Mouse (Mus musculus) C2C12 (cell line): ENCODE measurements around the gene Orai3. TPM values are rescaled to one million over a fixed set of nuclear protein-coding genes. Genes with fewer than 3 reads are reported as not detected.
"Not testable (repeated sequence)": the region's sequence is repeated elsewhere in the genome, so short reads cannot be mapped to it uniquely, and the experiment has no call there.

Source experiments
- H3K27me3 ChIP-seq: one replicate; pipeline ENCODE4 v1.6.1; 2011; ENCODE audit not compliant: control insufficient read depth, insufficient read depth, insufficient read length
- H3K36me3 ChIP-seq: one replicate; pipeline ENCODE4 v1.6.1; 2011; ENCODE audit not compliant: control insufficient read depth, insufficient read depth
- H3K4me3 ChIP-seq: one replicate; pipeline ENCODE4 v1.5.1; 2011; ENCODE audit warnings: mild to moderate bottlenecking, control low read depth; ENCODE audit not compliant: poor library complexity, insufficient read depth, severe bottlenecking
- H3K79me2 ChIP-seq: one replicate; pipeline ENCODE4 v1.6.1; 2011; ENCODE audit not compliant: control insufficient read depth, insufficient read depth
- H3K79me3 ChIP-seq: one replicate; pipeline ENCODE4 v1.6.1; 2011; ENCODE audit warnings: low read depth, control low read depth
- H3ac ChIP-seq: one replicate; pipeline ENCODE3; 2011; ENCODE audit warnings: low read depth; ENCODE audit not compliant: control insufficient read depth, insufficient read length
- CEBPB ChIP-seq: IDR thresholded peaks from one replicate; pipeline ENCODE4 v1.6.1; 2011; ENCODE audit warnings: low read depth, mild to moderate bottlenecking, control low read depth, moderate library complexity
- CTCF ChIP-seq: IDR thresholded peaks from one replicate; pipeline ENCODE4 v1.5.1; 2011; ENCODE audit not compliant: control insufficient read depth, insufficient read depth, insufficient read length
- FOSL1 ChIP-seq: IDR thresholded peaks from one replicate; pipeline ENCODE4 v1.8.0; 2011; ENCODE audit warnings: mild to moderate bottlenecking, low read length; ENCODE audit not compliant: poor library complexity, insufficient read depth, severe bottlenecking
- MAX ChIP-seq: IDR thresholded peaks from one replicate; pipeline ENCODE4 v1.6.1; 2011; ENCODE audit warnings: mild to moderate bottlenecking, control low read depth
- MYOD1 ChIP-seq: IDR thresholded peaks from one replicate; pipeline ENCODE4 v1.6.1; 2011; ENCODE audit warnings: low read depth; ENCODE audit not compliant: control insufficient read depth, insufficient read length
- MYOG ChIP-seq: IDR thresholded peaks from one replicate; pipeline ENCODE4 v1.6.1; 2011; ENCODE audit not compliant: control insufficient read depth, insufficient read length; ENCODE audit errors: extremely low read depth
- USF1 ChIP-seq: IDR thresholded peaks from one replicate; pipeline ENCODE4 v1.6.1; 2011; ENCODE audit warnings: low read depth, mild to moderate bottlenecking, control low read depth, moderate library complexity
- polyA plus RNA-seq: library from polyadenylated mRNA; unstranded; fragments of >200 nt; fragmentation: generic; extraction: Trizol; gene quantifications from one replicate; pipeline ENCODE4 v1.2.1, GENCODE M21; 2012; ENCODE audit warnings: missing spikeins

Orai3 gene
- polyA plus RNA-seq, 1 experiment = 15.0 TPM

GRCm38 (mm10) chr7:127773664-127774384 lies 4.2 kb downstream of the Orai3 start:
- Histone ChIP-seq H3K79me2 (peaks cover 25% of the 10 kb centered on the region), H3K4me3 (no peak overlapping the region), H3K36me3 (peaks cover 3% of the 10 kb centered on the region), H3K27me3 (no peaks in the 10 kb centered on the region), H3ac (no peak overlapping the region), H3K79me3 (peaks cover 12% of the 10 kb centered on the region)
- TF ChIP-seq CTCF (peak; percentile 89), MAX (no peak)

DNA sequence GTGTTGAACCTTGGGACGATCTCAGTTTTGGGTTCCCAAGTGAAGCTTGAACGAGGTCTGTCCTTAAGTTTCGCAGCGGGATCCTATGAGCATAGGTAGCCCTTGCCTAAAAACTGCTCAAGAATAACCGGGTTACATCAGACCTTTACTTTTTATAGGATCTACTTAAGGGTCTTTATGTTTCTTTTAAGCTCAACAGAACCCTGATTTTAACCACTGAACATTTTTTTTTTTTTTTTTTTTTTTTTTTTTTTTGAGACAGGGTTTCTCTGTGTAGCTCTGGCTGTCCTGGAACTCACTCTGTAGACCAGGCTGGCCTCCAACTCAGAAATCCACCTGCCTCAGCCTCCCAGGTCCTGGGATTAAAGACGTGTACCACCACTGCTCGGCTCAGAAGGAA lies 6.2 kb downstream of the Orai3 start:
- H3K27me3 ChIP-seq = not testable (repeated sequence)
- Histone ChIP-seq H3K79me2 (peaks cover 37% of the 10 kb centered on the region), H3K36me3 (peaks cover 22% of the 10 kb centered on the region), H3K79me3 (peaks cover 26% of the 10 kb centered on the region), H3ac (peak overlapping the region; percentile 53), H3K4me3 (peak overlapping the region; percentile 52)

DNA sequence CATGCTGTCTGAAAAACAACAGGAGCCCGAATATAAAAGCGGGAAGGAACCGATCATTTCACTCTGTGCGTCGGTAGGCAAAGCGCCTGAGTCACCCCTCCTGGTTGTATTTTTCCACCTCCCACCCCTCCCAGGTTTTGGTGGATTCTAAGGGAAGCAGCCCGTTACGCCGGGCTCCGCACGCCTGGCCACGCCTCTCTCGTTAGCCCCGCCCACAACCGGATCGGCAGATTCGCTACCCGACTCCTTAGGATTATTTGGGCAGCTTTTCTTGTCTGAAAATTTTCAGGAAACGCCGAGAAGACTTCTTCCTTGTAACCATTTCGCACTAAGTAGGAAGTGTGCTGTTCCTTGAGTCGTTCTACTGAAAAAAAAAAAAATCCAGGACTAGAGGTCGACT lies 6.8 kb downstream of the Orai3 start, which contains the start of gene Setd1a:
Gene Setd1a (plus strand): TSS at position 245 of the 400 bp plus-strand sequence.
- H3K4me3 ChIP-seq = peak within 1 kb of the TSS; percentile 52
- TF ChIP-seq USF1 (no peak), CEBPB (no peak), MYOD1 (no peak), FOSL1 (no peak), CTCF (no peak), MAX (no peak), MYOG (no peak)
- peak within 1 kb of the TSS; percentile 81 for H3ac ChIP-seq
- peaks cover 38% of the 10 kb centered on the region for H3K79me2 ChIP-seq
- peaks cover 27% of the 10 kb centered on the region for H3K36me3 ChIP-seq
- no peaks in the 10 kb centered on the region for H3K27me3 ChIP-seq
- H3K79me3 ChIP-seq = peaks cover 28% of the 10 kb centered on the region

DNA sequence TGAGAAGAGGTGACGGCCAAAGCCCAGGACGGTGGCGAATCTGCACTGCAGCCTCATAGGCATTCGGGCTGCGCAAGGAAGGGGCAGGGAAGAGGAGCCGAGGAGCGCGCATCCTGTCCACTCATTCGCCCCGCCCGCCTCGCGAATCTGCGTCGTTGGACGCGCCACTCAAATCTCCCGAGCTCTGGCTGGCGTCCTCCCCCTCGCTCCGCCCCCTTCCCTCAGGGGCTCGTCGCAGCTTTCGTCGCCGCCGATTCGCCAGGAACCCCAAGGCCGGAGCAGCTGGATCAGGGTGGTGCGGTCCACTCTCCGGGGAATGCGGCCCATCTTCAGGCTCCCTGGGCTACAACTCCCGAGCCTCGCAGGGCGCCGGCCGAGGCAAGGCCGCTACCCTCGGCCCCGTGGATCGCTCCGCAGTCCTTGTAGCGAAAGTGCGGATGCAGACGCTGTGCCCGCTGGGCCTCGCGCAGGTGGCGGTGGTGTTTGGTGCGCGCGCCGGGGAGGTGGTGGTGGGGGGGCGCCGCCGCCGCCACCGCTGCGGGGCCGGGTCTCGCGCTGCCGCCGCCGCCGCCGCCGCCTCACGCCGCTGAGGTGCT lies 7.4 kb downstream of the Orai3 start:
- H3K27me3 ChIP-seq = no peaks in the 10 kb centered on the region
- H3K79me2 ChIP-seq = peaks cover 43% of the 10 kb centered on the region
- peaks cover 28% of the 10 kb centered on the region for H3K79me3 ChIP-seq
- peak overlapping the region; percentile 81 for H3ac ChIP-seq
- H3K36me3 ChIP-seq = peaks cover 32% of the 10 kb centered on the region
- H3K4me3 ChIP-seq = peak overlapping the region; percentile 52
- TF ChIP-seq USF1 = no peak
- TF ChIP-seq FOSL1 = no peak
- TF ChIP-seq MYOG = no peak
- TF ChIP-seq MAX = no peak
- TF ChIP-seq CEBPB = no peak
- TF ChIP-seq MYOD1 = no peak
- TF ChIP-seq CTCF = no peak

DNA sequence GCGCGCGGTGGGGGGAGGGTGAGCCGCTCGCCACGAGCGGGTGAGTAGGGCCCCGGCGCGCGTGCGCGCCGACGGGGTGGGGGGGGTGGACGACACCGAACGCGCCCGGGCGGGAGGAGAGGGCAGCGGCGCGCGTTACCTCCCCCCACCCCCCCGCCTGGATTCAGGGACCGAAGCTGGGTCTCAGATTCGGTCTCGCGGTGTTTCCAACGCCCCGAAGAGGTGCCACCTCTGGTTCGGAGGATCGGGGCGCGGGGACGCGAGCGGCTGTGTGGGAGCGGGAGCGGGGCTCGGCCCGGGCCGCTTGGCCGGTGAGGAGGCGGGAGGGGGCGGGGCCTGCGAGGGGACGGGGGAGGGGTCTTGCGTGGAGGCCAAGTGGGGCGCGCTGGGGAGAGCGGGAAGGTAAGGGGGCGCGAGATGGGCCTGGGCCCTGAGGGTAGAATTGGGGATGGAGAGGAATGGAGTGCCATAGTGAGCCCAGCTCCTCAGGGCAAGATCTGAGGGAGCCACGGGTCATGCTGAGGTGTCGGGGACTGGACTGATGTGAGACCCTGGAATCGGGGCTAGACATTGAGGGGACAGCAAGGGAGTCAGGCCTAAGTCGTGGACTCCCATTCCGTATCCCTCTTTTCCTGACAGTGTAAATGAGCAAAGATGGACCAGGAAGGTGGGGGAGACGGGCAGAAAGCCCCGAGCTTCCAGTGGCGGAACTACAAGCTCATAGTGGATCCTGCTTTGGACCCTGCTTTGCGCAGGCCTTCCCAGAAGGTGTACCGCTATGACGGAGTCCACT lies 8.1 kb downstream of the Orai3 start:
- peaks cover 38% of the 10 kb centered on the region for H3K36me3 ChIP-seq
- H3K79me3 ChIP-seq = peaks cover 30% of the 10 kb centered on the region
- H3K79me2 ChIP-seq = peaks cover 47% of the 10 kb centered on the region
- no peaks in the 10 kb centered on the region for H3K27me3 ChIP-seq
- peak overlapping the region; percentile 81 for H3ac ChIP-seq
- TF ChIP-seq CTCF (no peak), MYOG (no peak), MYOD1 (no peak), FOSL1 (no peak), USF1 (no peak), CEBPB (no peak), MAX (no peak)
- peak overlapping the region; percentile 52 for H3K4me3 ChIP-seq

DNA sequence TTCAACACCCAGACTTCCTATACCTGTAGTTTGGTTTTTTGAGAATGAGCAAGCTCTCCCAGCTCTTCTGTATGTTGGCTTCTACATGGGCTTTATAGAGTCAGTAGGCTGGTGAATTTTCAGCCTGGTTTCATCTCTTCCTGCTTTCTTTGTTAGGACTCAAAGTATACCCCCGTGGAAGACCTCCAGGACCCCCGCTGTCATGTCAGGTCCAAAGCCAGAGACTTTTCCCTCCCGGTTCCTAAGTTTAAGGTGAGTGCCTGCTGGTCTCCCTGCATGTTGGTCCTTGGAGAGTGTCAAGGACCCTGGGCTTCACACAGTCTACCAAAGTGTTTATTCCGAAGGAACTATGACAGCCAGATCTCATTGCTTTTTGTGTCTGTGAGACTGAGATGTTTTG lies 8.7 kb downstream of the Orai3 start:
- Histone ChIP-seq H3K27me3 (no peaks in the 10 kb centered on the region), H3K79me2 (peaks cover 47% of the 10 kb centered on the region), H3ac (no peak overlapping the region), H3K79me3 (peaks cover 30% of the 10 kb centered on the region), H3K36me3 (peaks cover 41% of the 10 kb centered on the region), H3K4me3 (peak overlapping the region; percentile 52)
- TF ChIP-seq CTCF = no peak
- TF ChIP-seq CEBPB = no peak
- TF ChIP-seq MYOD1 = no peak
- TF ChIP-seq MAX = no peak
- no peak for TF ChIP-seq FOSL1
- TF ChIP-seq USF1 = no peak
- no peak for TF ChIP-seq MYOG
